Mouse (Mus musculus): ENCODE measurements around the gene Atp6v0b.

DNA sequence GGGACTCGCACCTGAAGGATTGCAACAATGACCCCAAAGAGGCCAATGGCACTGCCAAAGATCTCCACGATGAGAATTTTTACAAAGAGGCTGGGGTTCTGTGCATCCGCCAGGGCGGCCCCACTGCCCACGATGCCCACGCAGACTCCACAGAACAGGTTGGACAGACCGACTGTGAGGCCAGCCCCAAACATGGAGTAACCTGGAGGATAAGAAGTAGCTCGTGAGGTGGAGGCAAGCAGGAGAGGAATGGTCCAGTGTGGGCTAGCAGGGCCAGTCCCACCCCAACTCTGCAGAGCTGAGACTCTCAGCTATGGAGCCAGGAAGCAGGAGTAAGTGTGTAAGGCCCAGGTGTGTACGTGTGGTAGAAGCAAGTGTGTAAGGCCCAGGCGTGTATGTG lies 2.0 kb downstream of the Atp6v0b start:
- TF ChIP-seq CTCF (IDR thresholded peaks at IDR 0.05; ENCODE audit: low read depth) (no peak), EP300 (optimal IDR thresholded peaks at IDR 0.05) (no peak)
